Mouse (Mus musculus): ENCODE data around the gene Senp6. TPM values are rescaled to one million over a fixed set of nuclear protein-coding genes. Genes with fewer than 3 reads are reported as not detected.
A peak's percentile ranks its signal among the peaks of the same experiment; 100 is the strongest.

Senp6 gene
- total RNA-seq, 2 experiments from 2014 or later = 52.2 to 63.9 TPM

GRCm38 (mm10) chr9:80171241-80171640, 104.5 kb downstream of the Senp6 start:
- DNase-seq (ENCODE audit: low spot score) = no peak

- DNase-seq (ENCODE audit: low spot score) = no peak
These were observed 105.9 kb downstream of the Senp6 start for GRCm38 (mm10) chr9:80172396-80173222.

- DNase-seq (ENCODE audit: low spot score) = peak; percentile 30
These were observed 106.9 kb downstream of the Senp6 start for GRCm38 (mm10) chr9:80173629-80174028.

- peak; percentile 34 for DNase-seq (ENCODE audit: low spot score)
These were observed 110.2 kb downstream of the Senp6 start for GRCm38 (mm10) chr9:80176696-80177478.

GRCm38 (mm10) chr9:80178670-80179069, 112.0 kb downstream of the Senp6 start:
- DNase-seq (ENCODE audit: low spot score) = no peak

- no peak for DNase-seq (ENCODE audit: low spot score)
These were observed 113.0 kb downstream of the Senp6 start for GRCm38 (mm10) chr9:80179688-80180087.

- no peak for DNase-seq (ENCODE audit: low spot score)
These were observed 114.1 kb downstream of the Senp6 start for GRCm38 (mm10) chr9:80180771-80181170.

GRCm38 (mm10) chr9:80181692-80182091, 115.0 kb downstream of the Senp6 start:
- DNase-seq (ENCODE audit: low spot score) = no peak

GRCm38 (mm10) chr9:80184138-80184537, 117.4 kb downstream of the Senp6 start:
- no peak for DNase-seq (ENCODE audit: low spot score)

- no peak for DNase-seq (ENCODE audit: low spot score)
These were observed 119.0 kb downstream of the Senp6 start for GRCm38 (mm10) chr9:80185737-80186136.

- DNase-seq (ENCODE audit: low spot score) = no peak
These were observed 120.0 kb downstream of the Senp6 start for GRCm38 (mm10) chr9:80186693-80187092.

GRCm38 (mm10) chr9:80188324-80188893, 121.7 kb downstream of the Senp6 start:
- DNase-seq (ENCODE audit: low spot score) = no peak

GRCm38 (mm10) chr9:80191240-80191639, 124.5 kb downstream of the Senp6 start:
- DNase-seq (ENCODE audit: low spot score) = no peak

GRCm38 (mm10) chr9:80192324-80192723, 125.6 kb downstream of the Senp6 start:
- peak; percentile 28 for DNase-seq (ENCODE audit: low spot score)

GRCm38 (mm10) chr9:80194446-80194845, 127.7 kb downstream of the Senp6 start:
- DNase-seq (ENCODE audit: low spot score) = no peak

Other genes starting within 250 kb of the Senp6 start
- 100 to 1,000 TPM in 1 of 2 experiments, 10 to 100 TPM in 1; 84.8 to 101 TPM for gene Filip1, start 54.1 kb upstream of the Senp6 start, total RNA-seq (2021)
- 1 to 10 TPM; 7.1 to 8.8 TPM for gene Myo6, start 98.1 kb downstream of the Senp6 start, total RNA-seq (2021)

All from gastrocnemius, adult 18-20 months (tissue).